Mouse (Mus musculus): ENCODE results near the gene Cltc. TPM values are rescaled to one million over a fixed set of nuclear protein-coding genes. Genes with fewer than 3 reads are reported as not detected.

Cltc gene
- polyA plus RNA-seq, 1 experiment, result 86.1 TPM

- peaks cover 59% of the 10 kb centered on the region for H3K79me2 ChIP-seq (ENCODE audit: control insufficient read depth, insufficient read depth)
- TF ChIP-seq MAX (IDR thresholded peaks at IDR 0.05; ENCODE audit: low read depth) (no peak), SRF (IDR thresholded peaks at IDR 0.05; ENCODE audit: control insufficient read depth, insufficient read length, low read depth) (no peak), POLR2A (IDR thresholded peaks at IDR 0.05; ENCODE audit: insufficient read length, low read depth) (no peak), CEBPB (IDR thresholded peaks at IDR 0.05; ENCODE audit: insufficient read depth, poor library complexity, severe bottlenecking) (no peak), TCF12 (IDR thresholded peaks at IDR 0.05; ENCODE audit: insufficient read depth, poor library complexity, severe bottlenecking) (no peak), MYOD1 (IDR thresholded peaks at IDR 0.05; ENCODE audit: control insufficient read depth in 1 of 3, insufficient read length in 2 of 3, low read depth in 2 of 3) (no peak), REST (IDR thresholded peaks at IDR 0.05; ENCODE audit: insufficient read depth, insufficient read length) (no peak), USF1 (IDR thresholded peaks at IDR 0.05; ENCODE audit: low read depth) (no peak), TCF3 (IDR thresholded peaks at IDR 0.05; ENCODE audit: insufficient read length, low read depth) (no peak), E2F4 (IDR thresholded peaks at IDR 0.05; ENCODE audit: insufficient read depth) (no peak), POLR2AphosphoS2 (IDR thresholded peaks at IDR 0.05; ENCODE audit: insufficient read length, low read depth) (no peak), MYOG (IDR thresholded peaks at IDR 0.05; ENCODE audit: control insufficient read depth in 1 of 3, insufficient read depth in 1 of 3, insufficient read length in 2 of 3, low read depth in 2 of 3) (no peak)
- no peak overlapping the region for H3K4me3 ChIP-seq
- peaks cover 14% of the 10 kb centered on the region for H3K36me3 ChIP-seq (ENCODE audit: control insufficient read depth, insufficient read depth)
- H3K4me2 ChIP-seq (ENCODE audit: low read depth), result no peak overlapping the region
- H3K27me3 ChIP-seq (ENCODE audit: control insufficient read depth, insufficient read depth, insufficient read length), result no peaks in the 10 kb centered on the region
- H3ac ChIP-seq (ENCODE audit: control insufficient read depth, insufficient read length), result no peak overlapping the region
These were observed 89.8 kb downstream of the Cltc start for GRCm38 (mm10) chr11:86667553-86667952.

GRCm38 (mm10) chr11:86664406-86664805 lies 93.0 kb downstream of the Cltc start:
- Histone ChIP-seq H3K36me3 (ENCODE audit: control insufficient read depth, insufficient read depth) (peaks cover 28% of the 10 kb centered on the region), H3K79me2 (ENCODE audit: control insufficient read depth, insufficient read depth) (peaks cover 30% of the 10 kb centered on the region), H3K4me2 (ENCODE audit: low read depth) (no peak overlapping the region), H3ac (ENCODE audit: control insufficient read depth, insufficient read length) (no peak overlapping the region), H3K4me3 (no peak overlapping the region), H3K27me3 (ENCODE audit: control insufficient read depth, insufficient read depth, insufficient read length) (no peaks in the 10 kb centered on the region)
- TF ChIP-seq POLR2AphosphoS2 (IDR thresholded peaks at IDR 0.05; ENCODE audit: insufficient read length, low read depth), result no peak

- peaks cover 33% of the 10 kb centered on the region for H3K36me3 ChIP-seq (ENCODE audit: control insufficient read depth, insufficient read depth)
- no peak for TF ChIP-seq REST (IDR thresholded peaks at IDR 0.05; ENCODE audit: insufficient read depth, insufficient read length)
- no peak for TF ChIP-seq E2F4 (IDR thresholded peaks at IDR 0.05; ENCODE audit: insufficient read depth)
- TF ChIP-seq POLR2A (IDR thresholded peaks at IDR 0.05; ENCODE audit: insufficient read length, low read depth), result no peak
- no peak for TF ChIP-seq MYOD1 (IDR thresholded peaks at IDR 0.05; ENCODE audit: control insufficient read depth in 1 of 3, insufficient read length in 2 of 3, low read depth in 2 of 3)
- no peak for TF ChIP-seq POLR2AphosphoS2 (IDR thresholded peaks at IDR 0.05; ENCODE audit: insufficient read length, low read depth)
- no peak for TF ChIP-seq MAX (IDR thresholded peaks at IDR 0.05; ENCODE audit: low read depth)
- no peak for TF ChIP-seq SRF (IDR thresholded peaks at IDR 0.05; ENCODE audit: control insufficient read depth, insufficient read length, low read depth)
- TF ChIP-seq CEBPB (IDR thresholded peaks at IDR 0.05; ENCODE audit: insufficient read depth, poor library complexity, severe bottlenecking), result no peak
- no peak for TF ChIP-seq TCF3 (IDR thresholded peaks at IDR 0.05; ENCODE audit: insufficient read length, low read depth)
- TF ChIP-seq USF1 (IDR thresholded peaks at IDR 0.05; ENCODE audit: low read depth), result no peak
- TF ChIP-seq MYOG (IDR thresholded peaks at IDR 0.05; ENCODE audit: control insufficient read depth in 1 of 3, insufficient read depth in 1 of 3, insufficient read length in 2 of 3, low read depth in 2 of 3), result no peak
- TF ChIP-seq TCF12 (IDR thresholded peaks at IDR 0.05; ENCODE audit: insufficient read depth, poor library complexity, severe bottlenecking), result no peak
- H3K4me2 ChIP-seq (ENCODE audit: low read depth), result no peak overlapping the region
- H3K27me3 ChIP-seq (ENCODE audit: control insufficient read depth, insufficient read depth, insufficient read length), result no peaks in the 10 kb centered on the region
- H3K79me2 ChIP-seq (ENCODE audit: control insufficient read depth, insufficient read depth), result peaks cover 26% of the 10 kb centered on the region
- H3ac ChIP-seq (ENCODE audit: control insufficient read depth, insufficient read length), result no peak overlapping the region
- no peak overlapping the region for H3K4me3 ChIP-seq
These were observed 93.4 kb downstream of the Cltc start for GRCm38 (mm10) chr11:86663977-86664376.

GRCm38 (mm10) chr11:86662986-86663895 lies 94.1 kb downstream of the Cltc start:
- no peak overlapping the region for H3ac ChIP-seq (ENCODE audit: control insufficient read depth, insufficient read length)
- TF ChIP-seq POLR2AphosphoS2 (IDR thresholded peaks at IDR 0.05; ENCODE audit: insufficient read length, low read depth), result no peak
- TF ChIP-seq TCF3 (IDR thresholded peaks at IDR 0.05; ENCODE audit: insufficient read length, low read depth), result no peak
- H3K27me3 ChIP-seq (ENCODE audit: control insufficient read depth, insufficient read depth, insufficient read length), result no peaks in the 10 kb centered on the region
- no peak overlapping the region for H3K4me3 ChIP-seq
- H3K79me2 ChIP-seq (ENCODE audit: control insufficient read depth, insufficient read depth), result peaks cover 19% of the 10 kb centered on the region
- H3K4me2 ChIP-seq (ENCODE audit: low read depth), result no peak overlapping the region
- H3K36me3 ChIP-seq (ENCODE audit: control insufficient read depth, insufficient read depth), result peaks cover 40% of the 10 kb centered on the region

GRCm38 (mm10) chr11:86657863-86658262 lies 99.5 kb downstream of the Cltc start:
- Histone ChIP-seq H3K4me3 (no peak overlapping the region), H3ac (ENCODE audit: control insufficient read depth, insufficient read length) (no peak overlapping the region), H3K79me2 (ENCODE audit: control insufficient read depth, insufficient read depth) (peaks cover 5% of the 10 kb centered on the region), H3K36me3 (ENCODE audit: control insufficient read depth, insufficient read depth) (peaks cover 26% of the 10 kb centered on the region), H3K4me2 (ENCODE audit: low read depth) (no peak overlapping the region), H3K27me3 (ENCODE audit: control insufficient read depth, insufficient read depth, insufficient read length) (no peaks in the 10 kb centered on the region)
- TF ChIP-seq SRF (IDR thresholded peaks at IDR 0.05; ENCODE audit: control insufficient read depth, insufficient read length, low read depth) (no peak), USF1 (IDR thresholded peaks at IDR 0.05; ENCODE audit: low read depth) (no peak)

Data from myocyte (in vitro differentiated cells).